Mouse (Mus musculus) cerebellum, adult 2 months (tissue): ENCODE measurements around the gene Utp6. TPM values are rescaled to one million over a fixed set of nuclear protein-coding genes. Genes with fewer than 3 reads are reported as not detected.

Experiments
- DNase-seq, 2 experiments: peaks; one replicate each; pipeline ENCODE4 v3.0.0; 2021
- H3K27ac ChIP-seq: fragments of 200-500 bp; 2 replicates; pipeline ENCODE4 v1.5.1; 2012; ENCODE audit warnings: low read length, control low read depth, inconsistent platforms; ENCODE audit not compliant: insufficient read depth
- H3K27me3 ChIP-seq: fragments of 200-500 bp; 2 replicates; pipeline ENCODE4 v1.6.1; 2012; ENCODE audit warnings: inconsistent platforms, mild to moderate bottlenecking, low read length, moderate library complexity; ENCODE audit not compliant: control insufficient read depth, insufficient read depth
- H3K4me1 ChIP-seq: fragments of 200-500 bp; 2 replicates; pipeline ENCODE4 v1.6.1; 2011; ENCODE audit warnings: low read length; ENCODE audit not compliant: control insufficient read depth, insufficient read depth
- H3K4me3 ChIP-seq: fragments of 200-500 bp; replicated peaks from 2 replicates; pipeline ENCODE3; 2011; ENCODE audit warnings: mild to moderate bottlenecking, low read depth, low read length, control low read depth; ENCODE audit not compliant: insufficient read depth
- CTCF ChIP-seq: fragments of 200-500 bp; IDR thresholded peaks from 2 replicates; pipeline ENCODE4 v1.5.1; 2011; ENCODE audit warnings: low read depth, mild to moderate bottlenecking, control low read depth, low read length, moderate library complexity, borderline replicate concordance; ENCODE audit not compliant: insufficient read depth
- POLR2A ChIP-seq: fragments of 200-500 bp; IDR thresholded peaks from 2 replicates; pipeline ENCODE4 v1.6.1; 2011; ENCODE audit warnings: low read length, control low read depth, borderline replicate concordance; ENCODE audit not compliant: insufficient read depth
- WGBS: fragments of 180-500 bp; shearing (Covaris S2); methylation state at CpG from one replicate; pipeline ENCODE4 v1.1.7; 2018; 5-methylcytosine and 5-hydroxymethylcytosine counted together
- polyA plus RNA-seq: library from polyadenylated mRNA; depleted of rRNA; stranded (reverse); fragments of >200 nt; gene quantifications from 2 replicates; pipeline ENCODE4 v1.2.3, GENCODE M21; 2012; rRNA removed

Gene Utp6
- 26.1 and 28.3 TPM in 2 replicates for polyA plus RNA-seq

DNA sequence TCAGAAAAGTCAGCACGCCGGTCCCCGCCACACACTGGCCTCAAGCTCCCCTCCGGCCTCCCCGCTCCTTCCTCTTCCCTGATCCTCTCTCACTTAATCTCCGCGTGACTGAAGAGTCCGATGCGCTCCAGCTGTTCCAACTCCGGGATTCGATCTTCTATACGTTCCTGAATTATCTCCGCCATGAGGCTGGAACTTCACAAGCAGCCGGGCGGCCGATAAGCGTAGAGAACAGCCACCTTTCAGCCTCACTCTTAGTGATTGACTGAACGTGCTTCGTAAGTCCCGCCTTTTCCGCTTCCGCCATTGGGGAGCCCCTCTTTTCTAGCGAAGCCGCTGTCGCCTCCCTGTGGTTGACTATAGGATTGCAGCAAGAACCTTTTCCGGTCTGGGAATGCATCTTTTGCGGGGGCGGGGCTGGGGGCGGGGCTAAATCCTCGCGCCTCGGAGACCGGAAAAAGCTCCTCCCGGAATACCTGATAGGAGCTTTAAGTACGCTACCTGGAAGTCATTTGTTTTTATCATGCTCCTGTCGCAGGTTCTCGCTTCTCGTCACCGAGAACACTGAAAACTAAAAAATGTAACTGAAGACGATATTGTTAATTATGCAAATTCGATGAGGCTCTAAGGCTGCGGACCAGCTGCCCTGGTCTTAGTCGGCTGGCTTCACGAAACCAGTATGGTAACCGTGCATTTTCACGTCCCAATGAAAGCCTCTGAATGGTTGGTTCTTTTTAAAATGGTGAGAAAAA is at the start of gene Utp6:
Gene Utp6 (minus strand): TSS at position 266 of the 752 bp plus-strand sequence.
- H3K27ac ChIP-seq: no peak within 1 kb of the TSS
- WGBS: under 1% methylated on average over 46 of the region's 46 CpGs
- H3K4me1 ChIP-seq: no peaks in the 10 kb centered on the region; the same call in 1 of the 2 replicates
- peak within 1 kb of the TSS; percentile 90 for H3K4me3 ChIP-seq
- TF ChIP-seq POLR2A (peak; percentile 59; the same call in 1 of the 2 replicates), CTCF (peak; percentile 72)
- peak; percentile 97 to 100 for DNase-seq
- H3K27me3 ChIP-seq: no peaks in the 10 kb centered on the region

DNA sequence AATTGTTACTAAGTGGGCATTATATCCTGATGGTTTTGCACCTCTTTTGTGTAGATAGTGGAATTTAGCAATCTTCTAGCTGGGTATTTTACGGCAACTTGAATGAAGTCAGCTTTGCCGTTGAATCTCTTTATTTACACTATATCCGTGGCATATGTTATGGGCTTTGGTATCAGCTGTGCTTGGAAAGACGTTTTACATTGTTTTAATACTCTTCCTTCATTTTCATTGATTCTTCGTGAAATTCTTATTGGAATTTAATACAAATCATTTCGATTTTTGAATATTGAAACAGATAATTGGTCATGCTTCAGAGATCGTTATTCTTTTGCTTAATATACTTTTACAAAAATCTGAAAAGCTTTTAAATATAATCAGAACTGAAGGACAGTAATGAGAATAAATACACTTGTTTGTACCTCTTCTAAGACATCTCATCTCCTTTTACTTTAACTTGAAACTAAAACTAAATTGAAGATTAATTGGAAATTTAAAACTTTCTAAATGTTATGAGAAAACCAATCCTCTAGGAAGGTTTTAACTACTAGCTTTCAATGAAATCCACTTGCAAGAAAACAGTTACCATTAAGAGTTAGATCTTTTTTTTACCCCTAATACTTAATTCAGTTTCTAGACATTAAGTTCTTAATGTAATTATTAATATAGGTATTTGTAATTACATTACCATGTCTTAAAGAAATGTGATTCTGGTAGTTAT is 32.2 kb upstream of the Utp6 start:
- Histone ChIP-seq H3K27me3 (no peaks in the 10 kb centered on the region), H3K27ac (no peak overlapping the region), H3K4me1 (no peaks in the 10 kb centered on the region), H3K4me3 (peak overlapping the region; percentile 95)
- TF ChIP-seq POLR2A (no peak), CTCF (no peak)
- WGBS: under 1% methylated on average over 7 of the region's 7 CpGs
- no peak for DNase-seq

DNA sequence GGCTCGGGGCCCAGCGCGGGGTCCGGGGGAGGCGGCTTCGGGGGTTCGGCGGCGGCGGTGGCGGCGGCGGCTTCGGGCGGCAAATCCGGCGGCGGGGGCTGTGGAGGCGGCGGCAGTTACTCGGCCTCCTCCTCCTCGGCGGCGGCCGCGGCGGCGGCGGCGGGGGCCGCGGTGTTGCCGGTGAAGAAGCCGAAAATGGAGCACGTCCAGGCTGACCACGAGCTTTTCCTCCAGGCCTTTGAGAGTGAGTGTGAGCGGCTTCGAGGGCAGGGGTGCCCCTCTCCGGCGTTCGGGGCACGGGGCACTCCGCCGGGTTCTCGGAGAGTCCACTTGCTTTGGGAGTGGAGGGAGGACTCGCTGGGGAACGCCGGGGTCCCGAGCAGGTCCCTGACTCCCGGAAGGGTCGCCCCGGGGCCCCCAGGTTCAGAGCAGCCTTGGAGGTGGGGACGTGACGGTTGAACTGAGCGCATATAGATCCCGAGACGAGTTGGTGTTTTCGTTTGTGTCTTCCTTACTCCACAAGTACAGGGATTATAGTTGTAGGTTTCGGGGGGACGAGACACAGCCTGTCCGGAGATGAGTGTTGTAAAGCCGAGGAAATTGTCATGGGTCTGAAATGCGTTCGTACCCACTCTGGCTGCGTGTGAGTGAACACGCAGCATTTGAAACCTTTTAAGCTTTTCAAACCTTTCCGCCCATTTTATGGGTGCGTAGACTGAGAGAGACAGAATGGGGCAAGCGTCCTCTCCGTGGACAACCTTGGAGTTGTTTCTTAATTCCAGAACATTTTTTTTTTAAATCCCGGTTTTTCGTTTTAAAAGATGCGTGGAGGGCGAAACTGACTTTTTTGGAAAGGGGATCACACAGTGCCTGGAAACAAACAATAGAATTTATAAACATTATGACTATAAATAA is 31.4 kb upstream of the Utp6 start:
- Histone ChIP-seq H3K4me3 (peak overlapping the region; percentile 95), H3K4me1 (no peaks in the 10 kb centered on the region), H3K27ac (0 out of 2 replicates have a peak overlapping the region, but pooled peaks have one; percentile 4), H3K27me3 (no peaks in the 10 kb centered on the region)
- DNase-seq: no peak
- under 1% methylated on average over 58 of the region's 74 CpGs for WGBS
- no peak for TF ChIP-seq CTCF
- no peak for TF ChIP-seq POLR2A

DNA sequence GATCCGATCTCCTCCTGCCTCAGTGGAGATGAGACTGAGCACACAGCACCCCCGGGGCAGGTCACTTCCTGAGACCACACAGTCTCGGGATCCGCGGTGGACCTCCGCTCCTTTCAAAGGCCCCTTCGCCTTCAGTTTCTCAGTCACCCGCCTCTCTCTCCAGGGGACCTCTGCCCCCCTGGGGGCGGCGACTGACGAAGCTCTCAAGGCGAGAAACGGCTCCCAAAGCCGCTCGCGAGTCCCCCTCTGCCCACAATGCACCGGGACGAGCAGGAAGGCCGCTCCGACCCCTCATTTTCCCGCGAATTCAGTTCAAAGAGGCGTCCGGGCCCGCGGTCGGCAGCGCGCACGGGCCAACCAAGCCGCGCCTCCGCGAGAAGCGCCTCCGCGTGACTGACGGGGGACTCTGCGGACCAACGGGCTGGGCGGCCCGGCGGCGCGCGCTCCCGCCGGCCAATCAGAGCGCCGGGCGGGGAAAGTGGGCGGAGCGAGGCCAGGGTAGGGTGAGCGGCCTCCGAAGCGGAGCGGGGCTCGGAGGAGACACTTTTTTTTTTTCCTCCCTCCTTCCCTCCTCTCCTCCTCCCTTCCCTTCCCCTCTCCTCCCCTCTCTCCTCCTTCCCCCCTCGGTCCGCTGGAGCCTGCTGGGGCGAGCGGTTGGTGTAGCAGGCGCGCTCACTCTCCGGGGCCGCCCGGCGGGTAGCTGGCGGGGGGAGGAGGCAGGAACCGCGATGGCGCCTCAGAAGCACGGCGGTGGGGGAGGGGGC is 30.6 kb upstream of the Utp6 start, which contains the start of gene Suz12:
Gene Suz12 (plus strand): TSS at position 515 of the 764 bp plus-strand sequence.
- under 1% methylated on average over 65 of the region's 74 CpGs for WGBS
- H3K4me3 ChIP-seq: peak within 1 kb of the TSS; percentile 95
- no peak for TF ChIP-seq CTCF
- TF ChIP-seq POLR2A: peak; percentile 56
- peak within 1 kb of the TSS; percentile 83; the same call in 1 of the 2 replicates for H3K27ac ChIP-seq
- no peaks in the 10 kb centered on the region for H3K4me1 ChIP-seq
- H3K27me3 ChIP-seq: no peaks in the 10 kb centered on the region
- peak; percentile 93 to 96 for DNase-seq

DNA sequence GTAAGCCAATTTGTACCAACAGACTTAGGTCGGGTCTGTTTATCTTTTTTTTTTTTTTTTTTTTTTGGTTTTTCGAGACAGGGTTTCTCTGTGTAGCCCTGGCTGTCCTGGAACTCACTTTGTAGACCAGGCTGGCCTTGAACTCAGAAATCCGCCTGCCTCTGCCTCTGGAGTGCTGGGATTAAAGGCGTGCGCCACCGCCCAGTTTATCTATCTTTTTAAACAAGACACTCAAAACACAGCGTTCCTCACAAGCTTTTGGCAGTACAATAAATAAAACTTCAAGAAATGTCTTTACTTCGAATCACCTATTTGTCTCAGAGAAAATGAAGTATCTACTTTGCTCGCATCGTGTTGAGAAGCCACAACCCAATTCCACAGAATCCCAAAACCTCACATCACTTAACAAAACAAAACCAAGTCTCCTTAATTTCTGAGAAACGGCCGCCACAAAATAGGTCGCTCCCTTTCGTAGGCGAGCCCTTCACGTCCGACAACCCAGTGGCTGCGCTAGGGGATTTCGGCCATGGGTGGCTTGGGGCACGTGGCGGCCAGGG is 29.9 kb upstream of the Utp6 start:
- 29% methylated on average over 21 of the region's 21 CpGs for WGBS
- peak in 1 of 2 experiments; percentile 2 for DNase-seq
- TF ChIP-seq POLR2A (no peak), CTCF (no peak)
- 0 out of 2 replicates have a peak overlapping the region, but pooled peaks have one; percentile 70 for H3K27ac ChIP-seq
- H3K4me1 ChIP-seq: no peaks in the 10 kb centered on the region
- H3K4me3 ChIP-seq: peak overlapping the region; percentile 80
- no peaks in the 10 kb centered on the region for H3K27me3 ChIP-seq

DNA sequence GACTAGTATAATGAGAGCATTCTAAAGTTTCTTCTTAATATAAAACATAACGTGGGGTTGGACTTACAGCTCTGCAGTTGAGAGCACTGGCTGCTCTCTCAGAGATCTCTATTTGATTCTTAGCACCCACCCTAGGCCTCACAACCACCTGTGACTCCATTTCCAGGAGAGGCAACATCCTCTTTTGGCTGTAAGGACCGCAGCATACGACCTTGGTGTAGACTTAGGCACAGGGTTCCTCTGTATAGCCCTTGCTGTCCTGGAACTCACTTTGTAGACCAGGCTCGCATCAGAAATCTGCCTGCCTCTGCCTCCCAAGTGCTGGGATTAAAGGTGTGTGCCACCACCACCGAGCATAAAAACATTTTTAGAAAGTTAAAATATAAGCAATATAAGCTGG is 29.4 kb upstream of the Utp6 start:
- DNase-seq: peak in 1 of 2 experiments; percentile 11
- Histone ChIP-seq H3K4me1 (no peaks in the 10 kb centered on the region), H3K27ac (no peak overlapping the region), H3K27me3 (no peaks in the 10 kb centered on the region), H3K4me3 (no peak overlapping the region)
- TF ChIP-seq POLR2A: no peak
- TF ChIP-seq CTCF: no peak
- 96% methylated on average over 5 of the region's 5 CpGs for WGBS

DNA sequence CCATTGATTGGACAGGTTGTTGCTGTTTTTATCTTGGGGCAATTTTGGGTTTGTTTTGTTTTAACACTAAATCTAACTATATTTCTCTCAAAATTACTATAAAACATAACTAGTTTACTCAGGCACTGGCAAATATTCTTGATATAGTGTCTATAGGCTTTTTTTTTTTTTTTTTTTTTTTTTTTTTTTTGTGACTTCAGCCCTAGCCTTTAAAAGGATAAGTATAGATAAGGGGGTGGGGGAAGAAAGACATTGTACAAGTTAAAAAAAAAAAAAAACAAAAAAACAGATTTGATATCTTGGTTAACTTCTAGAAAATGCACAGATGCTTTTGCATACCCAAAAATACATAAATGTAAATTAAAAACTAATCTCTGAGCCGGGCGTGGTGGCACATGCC is 27.9 kb upstream of the Utp6 start:
- TF ChIP-seq POLR2A (no peak), CTCF (no peak)
- DNase-seq: no peak
- WGBS: 92% methylated on average over 2 of the region's 2 CpGs
- Histone ChIP-seq H3K27ac (no peak overlapping the region), H3K4me3 (no peak overlapping the region), H3K27me3 (no peaks in the 10 kb centered on the region), H3K4me1 (no peaks in the 10 kb centered on the region)
